Mouse (Mus musculus) MEL-GATA-1-ER (cell line): ENCODE measurements around the gene Rhox4g.
"Not testable (repeated sequence)": the region's sequence is repeated elsewhere in the genome, so short reads cannot be mapped to it uniquely, and the experiment has no call there.

Source experiments
- DNase-seq: peaks from one replicate; pipeline ENCODE4 v3.0.0-alpha.2; 2012; ENCODE audit warnings: low read depth; ENCODE audit errors: extremely low read depth

Rhox4g gene

DNA sequence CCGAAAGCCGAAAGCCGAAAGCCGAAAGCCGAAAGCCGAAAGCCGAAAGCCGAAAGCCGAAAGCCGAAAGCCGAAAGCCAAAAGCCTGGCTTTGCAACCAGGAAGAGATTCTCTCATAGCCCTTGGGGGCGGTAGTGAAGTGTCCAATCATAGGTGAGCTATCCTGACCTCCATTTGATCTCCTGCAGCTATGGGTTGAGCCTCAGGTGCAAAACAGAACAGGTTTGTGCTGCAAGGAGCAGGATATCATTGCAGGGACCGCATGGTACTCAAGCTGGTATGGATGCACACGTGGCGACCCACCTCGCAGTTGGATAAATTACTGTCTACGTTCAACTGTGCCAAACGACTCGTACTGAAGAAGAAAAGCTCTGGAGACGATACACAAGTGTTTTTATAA lies at the start of gene Rhox4g:
Gene Rhox4g, minus strand, starts transcription at position 101 of the 400 bp plus-strand sequence.
- DNase-seq, result not testable (repeated sequence)

- no peak for DNase-seq
Observed at GRCm38 (mm10) chrX:37692261-37692660, 41.1 kb upstream of the Rhox4g start.

DNA sequence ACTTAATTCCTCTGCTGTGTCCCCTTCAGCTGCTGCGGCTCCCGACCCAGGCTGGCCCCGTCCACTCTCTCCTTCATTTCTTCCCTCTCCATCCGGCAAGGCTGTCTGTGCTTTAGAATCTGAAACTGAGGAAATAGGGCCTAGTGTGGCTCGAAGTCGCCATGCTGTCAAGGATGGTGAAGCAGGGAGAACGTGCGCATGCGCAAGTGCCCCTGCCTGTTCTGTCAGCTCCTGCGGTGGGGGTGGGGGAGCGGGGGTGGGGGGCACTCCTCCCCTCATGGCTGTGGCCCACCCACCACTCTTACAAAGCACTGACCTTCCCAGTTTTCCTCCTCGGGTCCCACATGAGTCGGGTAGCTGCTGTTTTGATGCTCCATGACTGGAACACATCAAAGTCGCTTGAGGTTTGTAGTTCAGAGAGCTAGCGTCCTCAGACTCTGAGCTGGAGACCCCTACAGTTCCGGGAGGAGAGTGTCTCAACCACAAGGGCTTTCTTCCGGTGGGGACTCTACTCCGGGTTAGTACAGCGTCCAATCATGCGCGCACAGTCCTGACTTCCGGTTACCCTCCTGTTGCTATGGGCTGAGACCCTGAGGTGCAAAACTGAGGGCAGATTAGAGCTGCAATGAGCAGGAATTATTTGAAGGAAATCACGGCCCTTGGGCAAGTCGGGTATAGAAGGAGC lies 32.0 kb upstream of the Rhox4g start:
- DNase-seq, result no peak

GRCm38 (mm10) chrX:37673177-37673576 lies 22.1 kb upstream of the Rhox4g start, which contains the start of gene Rhox2h:
Gene Rhox2h, minus strand, starts transcription at chrX:37673277.
- DNase-seq, result not testable (repeated sequence)

DNA sequence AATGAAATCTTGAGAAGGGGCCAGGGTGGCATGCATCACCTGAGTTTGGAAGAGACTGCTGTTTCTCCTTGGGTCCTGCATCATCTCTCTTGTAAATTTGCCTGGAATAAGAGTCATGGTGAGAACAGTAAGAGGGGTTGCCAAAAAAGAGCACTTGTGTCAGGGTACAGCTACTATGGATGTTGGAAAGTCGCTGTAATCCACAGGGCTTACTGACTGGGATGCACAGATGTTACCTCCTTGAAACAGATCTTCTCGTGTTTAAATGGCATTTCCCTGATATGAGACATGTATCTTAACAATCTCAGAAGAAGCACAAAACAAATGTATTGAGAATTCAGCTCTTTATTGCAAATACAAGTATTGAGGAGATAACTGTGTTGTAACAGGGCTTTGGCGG lies 17.5 kb upstream of the Rhox4g start, which contains the start of gene Rhox3h:
Gene Rhox3h, minus strand, starts transcription at position 101 of the 400 bp plus-strand sequence.
- DNase-seq, result not testable (repeated sequence)

DNA sequence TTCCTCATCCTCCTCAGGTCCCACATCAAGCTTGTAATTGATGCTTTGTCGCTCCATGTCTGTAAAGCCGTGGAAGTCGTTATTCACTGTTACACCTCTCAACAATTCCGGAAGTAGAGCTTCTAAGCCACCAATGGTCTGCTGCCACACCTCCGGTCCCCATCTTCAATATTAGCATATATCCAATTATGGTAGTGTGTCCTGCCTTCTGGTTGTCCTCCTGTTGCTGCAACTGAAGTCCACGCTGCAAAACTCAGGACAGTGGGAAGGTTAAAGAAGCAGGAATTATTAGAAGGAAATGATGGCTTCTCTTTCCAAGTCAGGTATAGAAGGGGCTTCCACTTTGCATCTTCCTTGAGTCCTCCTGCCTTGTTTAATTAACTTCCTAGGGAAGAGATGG lies 7.8 kb downstream of the Rhox4g start, which contains the start of gene Rhox2g:
Gene Rhox2g, minus strand, starts transcription at position 101 of the 400 bp plus-strand sequence.
- not testable (repeated sequence) for DNase-seq

- DNase-seq, result not testable (repeated sequence)
Observed at GRCm38 (mm10) chrX:37628512-37628911, 22.6 kb downstream of the Rhox4g start, which contains the start of gene Rhox3g. Gene Rhox3g, minus strand, starts transcription at chrX:37628612.

GRCm38 (mm10) chrX:37607604-37608003 lies 43.5 kb downstream of the Rhox4g start, which contains the start of gene Rhox4f:
Gene Rhox4f, minus strand, starts transcription at chrX:37607704.
- not testable (repeated sequence) for DNase-seq
